Mouse (Mus musculus) frontal cortex, adult 2 months (tissue): ENCODE results near the gene Haus7. TPM values are rescaled to one million over a fixed set of nuclear protein-coding genes. Genes with fewer than 3 reads are reported as not detected.
A peak's percentile ranks its signal among the peaks of the same experiment; 100 is the strongest.

Experiments
- DNase-seq, 2 experiments: peaks; one replicate each; pipeline ENCODE4 v3.0.0; 2022; ENCODE audit warnings: low spot score in 1 of 2; ENCODE audit errors: extremely low spot score in 1 of 2
- polyA plus RNA-seq: library from polyadenylated mRNA; depleted of rRNA; stranded (reverse); fragments of >200 nt; gene quantifications from 2 replicates; pipeline ENCODE4 v1.2.3, GENCODE M21; 2012; rRNA removed

Gene Haus7
- 11.7 and 12.7 TPM in 2 replicates for polyA plus RNA-seq

- peak; percentile 90 to 92 for DNase-seq
These were observed at the start of gene Haus7 for GRCm38 (mm10) chrX:73458877-73459392. Haus7 (minus strand) TSS chrX:73459044.

- DNase-seq = no peak
These were observed 47.7 kb upstream of the Haus7 start for GRCm38 (mm10) chrX:73506577-73506976.

GRCm38 (mm10) chrX:73505130-73505735 lies 46.4 kb upstream of the Haus7 start:
- DNase-seq = no peak

- DNase-seq = no peak
These were observed 37.9 kb upstream of the Haus7 start for GRCm38 (mm10) chrX:73496746-73497145.

- peak; percentile 18 to 81 for DNase-seq
These were observed 34.7 kb upstream of the Haus7 start for GRCm38 (mm10) chrX:73493567-73493966.

GRCm38 (mm10) chrX:73490804-73491203 lies 32.0 kb upstream of the Haus7 start:
- DNase-seq = no peak

- DNase-seq = no peak
These were observed 31.3 kb upstream of the Haus7 start for GRCm38 (mm10) chrX:73490186-73490585.

- DNase-seq = no peak
These were observed 28.1 kb upstream of the Haus7 start for GRCm38 (mm10) chrX:73486920-73487319.

GRCm38 (mm10) chrX:73484870-73485269 lies 26.0 kb upstream of the Haus7 start:
- no peak for DNase-seq

- no peak for DNase-seq
These were observed 25.2 kb upstream of the Haus7 start for GRCm38 (mm10) chrX:73484076-73484475.

GRCm38 (mm10) chrX:73483484-73483810 lies 24.6 kb upstream of the Haus7 start, which contains the start of gene Bgn:
Bgn (plus strand) TSS chrX:73483602.
- DNase-seq = no peak

GRCm38 (mm10) chrX:73482643-73483483 lies 24.0 kb upstream of the Haus7 start:
- no peak for DNase-seq

- no peak for DNase-seq
These were observed 21.5 kb upstream of the Haus7 start for GRCm38 (mm10) chrX:73480334-73480733.

GRCm38 (mm10) chrX:73479656-73480055 lies 20.8 kb upstream of the Haus7 start:
- no peak for DNase-seq

- DNase-seq = no peak
These were observed 18.7 kb upstream of the Haus7 start for GRCm38 (mm10) chrX:73477500-73477899.

GRCm38 (mm10) chrX:73476621-73477020 lies 17.8 kb upstream of the Haus7 start:
- DNase-seq = no peak

- no peak for DNase-seq
These were observed 16.9 kb upstream of the Haus7 start for GRCm38 (mm10) chrX:73475658-73476256.

GRCm38 (mm10) chrX:73474340-73475165 lies 15.7 kb upstream of the Haus7 start:
- no peak for DNase-seq

- no peak for DNase-seq
These were observed 12.9 kb upstream of the Haus7 start for GRCm38 (mm10) chrX:73471764-73472163.

GRCm38 (mm10) chrX:73468752-73469151 lies 9.9 kb upstream of the Haus7 start:
- DNase-seq = no peak

- DNase-seq = no peak
These were observed 9.5 kb upstream of the Haus7 start for GRCm38 (mm10) chrX:73468330-73468729.
